Mouse (Mus musculus): ENCODE results near the gene Vegfa. TPM values are rescaled to one million over a fixed set of nuclear protein-coding genes. Genes with fewer than 3 reads are reported as not detected.

Vegfa gene
- 10 to 100 TPM; 88.1 to 94.7 TPM for total RNA-seq (2021)
- long read RNA-seq, experiment 1, transcript Vegfa-202 (7 exons, 3,451 nt): major isoform, 29 of 61 reads
- long read RNA-seq, experiment 1, transcript Vegfa-201 (6 exons, 2,765 nt): minor isoform, 10 of 61 reads
- long read RNA-seq, experiment 1, transcript Vegfa-207 (8 exons, 1,973 nt): minor isoform, 5 of 61 reads
- long read RNA-seq, experiment 1, partial matches to known transcripts: 1 of 61 reads
- long read RNA-seq, experiment 1, other reads (novel, unspliced or antisense): 15 of 61 reads
- long read RNA-seq, experiment 2, transcript Vegfa-202 (7 exons, 3,451 nt): major isoform, 29 of 70 reads
- long read RNA-seq, experiment 2, transcript Vegfa-201 (6 exons, 2,765 nt): minor isoform, 6 of 70 reads
- long read RNA-seq, experiment 2, partial matches to known transcripts: 0 of 70 reads
- long read RNA-seq, experiment 2, other reads (novel, unspliced or antisense): 29 of 70 reads

DNA sequence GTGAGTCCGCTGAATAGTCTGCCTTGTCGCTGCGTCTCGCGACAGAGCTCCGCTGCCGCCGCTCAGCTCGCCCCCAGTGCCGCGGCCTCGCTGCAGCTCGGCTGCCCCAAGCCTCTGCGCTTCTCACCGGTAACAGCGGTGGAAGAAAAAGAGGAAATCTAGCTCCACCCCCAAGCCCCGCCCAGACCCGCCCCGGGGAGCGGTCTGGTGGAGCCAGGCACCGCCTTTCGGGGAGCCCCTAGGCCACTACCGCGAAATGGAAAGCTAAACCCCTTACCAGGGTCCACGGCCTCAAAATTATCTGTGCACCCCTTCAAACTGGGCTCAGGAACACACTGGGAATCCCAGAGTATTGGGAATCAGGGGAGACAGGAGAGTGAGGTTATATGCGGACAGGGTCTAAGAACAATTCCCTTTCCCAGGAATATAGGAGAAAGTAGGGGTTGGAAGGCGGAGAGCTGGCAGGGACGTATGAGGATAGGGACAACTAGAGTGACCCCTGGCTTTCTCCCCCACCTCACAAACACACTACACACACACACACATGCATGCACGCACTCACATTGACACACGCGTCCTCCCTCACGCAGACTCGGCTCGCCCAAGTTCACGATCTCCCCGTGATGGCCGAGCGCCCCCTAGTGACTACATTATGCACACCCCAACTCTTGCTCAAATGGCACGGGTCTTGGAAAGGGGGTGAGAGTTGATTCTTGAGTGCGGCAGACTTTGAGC lies at the start of gene Vegfa:
TSS of gene Vegfa (minus strand) at position 113 of the 735 bp plus-strand sequence.
- intact Hi-C loops (cut with DNase I): loop anchor here (1.0 to 5.0 kb wide), 3 partner anchors 100 to 296 kb away; no protein-coding TSS in a partner anchor

DNA sequence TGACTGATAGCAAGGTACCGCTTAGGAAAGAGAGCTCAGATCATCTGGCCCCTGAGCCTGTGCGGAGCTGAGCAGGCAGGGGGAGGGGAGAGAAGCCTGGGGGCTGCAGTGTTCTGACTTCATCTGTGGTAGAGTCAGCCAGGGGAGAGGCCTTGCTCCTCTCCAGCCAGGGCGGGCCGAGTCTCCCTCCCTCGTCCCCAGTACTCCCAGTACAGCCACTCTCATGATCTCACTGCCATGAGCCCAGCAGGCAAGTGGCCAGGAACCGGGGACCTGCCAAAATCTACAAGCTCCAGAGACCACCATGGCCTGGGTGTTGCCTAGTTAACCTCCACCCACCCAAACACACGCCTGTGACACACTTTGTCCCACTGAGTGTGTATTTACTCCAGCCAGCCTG lies 49.5 kb upstream of the Vegfa start:
- no peak for DNase-seq (ENCODE audit: low spot score in 2 of 2)
- intact Hi-C loops (cut with DNase I): no loop called here

More for the DNA sequence above, at the start of gene Vegfa:
- DNase-seq (ENCODE audit: low spot score in 2 of 2): peak; percentile 90 to 91

GRCm38 (mm10) chr17:46081042-46081441 lies 48.9 kb upstream of the Vegfa start:
- no peak for DNase-seq (ENCODE audit: low spot score in 2 of 2)
- intact Hi-C loops (cut with DNase I): no loop called here

DNA sequence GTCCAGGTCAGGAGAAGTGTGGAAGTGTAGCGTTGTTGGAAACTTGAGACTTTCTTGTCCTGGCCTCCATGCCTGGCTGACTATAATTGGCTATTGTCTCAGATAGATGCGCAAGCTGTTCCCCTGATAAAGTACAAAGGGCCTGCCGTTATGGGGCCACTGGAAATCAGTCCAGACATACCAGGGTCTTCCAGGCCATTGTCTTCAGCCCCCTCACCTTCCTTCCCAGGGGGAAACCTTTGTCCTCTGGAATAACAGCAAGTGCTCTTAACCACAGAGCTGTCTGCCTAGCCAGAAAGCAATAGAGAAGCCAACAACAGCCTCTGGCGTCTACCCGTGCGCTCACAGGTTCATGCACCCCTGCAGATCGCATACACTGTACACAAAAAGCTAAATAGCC lies 48.2 kb upstream of the Vegfa start:
- DNase-seq (ENCODE audit: low spot score in 2 of 2): no peak
- intact Hi-C loops (cut with DNase I): no loop called here

- intact Hi-C loops (cut with DNase I): no loop called here
Measured at GRCm38 (mm10) chr17:46079037-46079436, 46.9 kb upstream of the Vegfa start.

GRCm38 (mm10) chr17:46077921-46078534 lies 45.9 kb upstream of the Vegfa start:
- intact Hi-C loops (cut with DNase I): no loop called here
- DNase-seq (ENCODE audit: low spot score in 2 of 2): no peak

More at GRCm38 (mm10) chr17:46079037-46079436, 46.9 kb upstream of the Vegfa start:
- DNase-seq (ENCODE audit: low spot score in 2 of 2): no peak

- intact Hi-C loops (cut with DNase I): no loop called here
- no peak for DNase-seq (ENCODE audit: low spot score in 2 of 2)
Measured at GRCm38 (mm10) chr17:46076260-46076551, 44.0 kb upstream of the Vegfa start.

GRCm38 (mm10) chr17:46075551-46076259 lies 43.5 kb upstream of the Vegfa start:
- DNase-seq (ENCODE audit: low spot score in 2 of 2): no peak
- intact Hi-C loops (cut with DNase I): no loop called here

- no peak for DNase-seq (ENCODE audit: low spot score in 2 of 2)
- intact Hi-C loops (cut with DNase I): no loop called here
Measured at GRCm38 (mm10) chr17:46075116-46075485, 42.9 kb upstream of the Vegfa start.

GRCm38 (mm10) chr17:46074398-46075115 lies 42.4 kb upstream of the Vegfa start:
- no peak for DNase-seq (ENCODE audit: low spot score in 2 of 2)
- intact Hi-C loops (cut with DNase I): no loop called here

- intact Hi-C loops (cut with DNase I): no loop called here
- peak; percentile 12 to 30 for DNase-seq (ENCODE audit: low spot score in 2 of 2)
Measured at GRCm38 (mm10) chr17:46073730-46074301, 41.6 kb upstream of the Vegfa start.

GRCm38 (mm10) chr17:46071531-46071930 lies 39.4 kb upstream of the Vegfa start:
- intact Hi-C loops (cut with DNase I): no loop called here
- no peak for DNase-seq (ENCODE audit: low spot score in 2 of 2)

- DNase-seq (ENCODE audit: low spot score in 2 of 2): no peak
- intact Hi-C loops (cut with DNase I): no loop called here
Measured at GRCm38 (mm10) chr17:46070046-46070445, 37.9 kb upstream of the Vegfa start.

GRCm38 (mm10) chr17:46063974-46064312 lies 31.8 kb upstream of the Vegfa start:
- no peak for DNase-seq (ENCODE audit: low spot score in 2 of 2)
- intact Hi-C loops (cut with DNase I): no loop called here

DNA sequence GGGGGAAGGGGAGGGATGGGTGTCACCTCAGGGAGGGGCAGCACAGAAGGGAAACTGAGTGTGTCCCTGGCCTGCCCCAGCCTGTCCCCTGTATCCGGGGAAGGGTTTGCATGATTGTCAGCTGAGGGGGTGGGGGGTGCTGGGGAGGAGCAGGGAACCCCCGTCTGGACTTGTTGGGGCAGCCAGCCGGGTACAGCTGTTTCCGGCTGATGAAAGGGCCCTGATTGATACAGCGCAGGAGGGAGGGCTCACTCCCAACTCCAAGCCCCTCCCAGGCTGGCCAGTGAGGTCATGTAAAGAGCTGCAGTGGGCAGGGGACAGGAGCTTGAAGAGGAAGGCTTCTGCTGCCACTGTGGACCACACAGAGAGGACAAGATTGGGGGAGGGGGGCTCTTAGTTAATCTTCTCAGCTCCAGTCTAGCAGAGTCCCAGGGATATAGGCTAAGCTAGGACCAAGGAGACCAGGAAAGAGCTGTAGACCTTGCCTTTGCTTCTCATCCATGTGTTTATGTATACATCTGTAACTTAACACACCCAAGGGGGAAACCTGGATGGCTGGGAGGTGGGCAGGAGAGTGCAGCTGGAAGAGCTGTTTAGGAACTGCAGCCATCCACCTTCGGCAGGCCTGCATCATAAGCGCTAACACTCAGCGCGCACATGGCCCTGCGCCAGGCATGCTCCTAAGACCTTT lies 31.3 kb upstream of the Vegfa start:
- intact Hi-C loops (cut with DNase I): no loop called here
- no peak for DNase-seq (ENCODE audit: low spot score in 2 of 2)

- DNase-seq (ENCODE audit: low spot score in 2 of 2): no peak
- intact Hi-C loops (cut with DNase I): no loop called here
Measured at GRCm38 (mm10) chr17:46060253-46060652, 28.1 kb upstream of the Vegfa start.

DNA sequence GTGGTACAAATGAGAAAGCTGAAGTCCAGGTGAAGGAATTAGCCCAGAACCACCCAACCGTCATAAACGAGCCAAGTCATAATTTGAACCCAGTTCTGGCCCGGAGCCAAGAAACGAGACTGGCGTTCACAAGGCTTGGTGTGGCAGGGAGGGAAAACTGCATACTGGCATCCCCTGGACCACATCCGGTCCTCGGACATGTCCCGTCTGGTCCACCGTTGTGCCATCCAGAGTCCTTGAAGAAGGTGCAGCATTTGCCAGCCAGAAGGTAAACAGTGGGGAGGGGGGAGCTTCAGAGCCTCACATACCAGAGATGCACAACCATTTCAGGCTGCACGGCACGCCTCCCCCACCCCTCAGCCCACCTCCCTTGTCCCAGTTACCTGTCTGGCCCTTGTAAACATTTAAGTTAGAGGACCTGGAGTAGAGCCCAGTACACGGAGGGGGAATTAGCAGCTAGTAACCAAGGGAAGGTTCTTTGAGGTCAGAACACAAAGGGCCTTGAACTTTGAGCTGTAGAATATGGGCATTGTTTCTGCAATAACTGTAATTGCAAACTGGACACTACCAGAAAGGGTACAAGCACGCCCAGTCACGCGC lies 27.2 kb upstream of the Vegfa start:
- no peak for DNase-seq (ENCODE audit: low spot score in 2 of 2)
- intact Hi-C loops (cut with DNase I): no loop called here

- no peak for DNase-seq (ENCODE audit: low spot score in 2 of 2)
Measured at GRCm38 (mm10) chr17:46056288-46056687, 24.1 kb upstream of the Vegfa start.

More at GRCm38 (mm10) chr17:46056288-46056687, 24.1 kb upstream of the Vegfa start:
- intact Hi-C loops (cut with DNase I): no loop called here

Data from left cerebral cortex, postnatal 14 days (tissue).